Mouse (Mus musculus) T-helper 2 cell (primary cell): ENCODE measurements at regions not wholly inside any gene's neighbourhood (a gene's known extent, or its start where the extent isn't known, plus 50 kb on each side); places are given as distances from the start of the nearest gene placed in this dataset.

Source experiments
- in situ Hi-C: fragments of 300-600 bp; cut with MboI, MseI; formaldehyde crosslinking; loops from one replicate; pipeline ENCODE4 v1.15.1; 2025; ENCODE audit warnings: high pct_unique_total_duplicates

- in situ Hi-C loops = no loop called here
Observed at GRCm38 (mm10) chr4:26965831-26966230, 619.1 kb upstream of the Manea start.

DNA sequence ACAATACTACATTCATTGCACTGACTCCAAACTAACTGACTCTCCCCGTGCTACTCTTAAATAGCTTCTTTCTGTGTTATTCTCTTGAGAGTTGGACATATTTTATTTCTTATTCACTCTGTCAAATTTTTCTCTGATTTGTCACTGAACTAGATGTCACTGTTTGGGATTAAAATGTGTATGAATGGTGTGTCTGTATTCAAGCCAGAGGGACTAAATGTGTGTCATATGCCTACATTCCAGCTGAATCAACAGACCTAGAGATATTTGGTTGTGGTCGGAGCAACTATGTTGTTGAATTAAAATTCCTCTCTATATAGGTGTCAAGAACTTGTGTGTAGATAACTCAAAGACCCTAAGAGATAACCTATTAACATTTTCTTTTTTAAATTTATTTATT is 618.2 kb upstream of the Manea start:
- in situ Hi-C loops = no loop called here

GRCm38 (mm10) chr4:26944617-26945016 is 597.9 kb upstream of the Manea start:
- in situ Hi-C loops = loop anchor here (5.0 kb wide), 1 partner anchor 77 kb away; no protein-coding TSS in a partner anchor

- in situ Hi-C loops = no loop called here
Observed at GRCm38 (mm10) chr4:26933988-26934798, 587.5 kb upstream of the Manea start.

DNA sequence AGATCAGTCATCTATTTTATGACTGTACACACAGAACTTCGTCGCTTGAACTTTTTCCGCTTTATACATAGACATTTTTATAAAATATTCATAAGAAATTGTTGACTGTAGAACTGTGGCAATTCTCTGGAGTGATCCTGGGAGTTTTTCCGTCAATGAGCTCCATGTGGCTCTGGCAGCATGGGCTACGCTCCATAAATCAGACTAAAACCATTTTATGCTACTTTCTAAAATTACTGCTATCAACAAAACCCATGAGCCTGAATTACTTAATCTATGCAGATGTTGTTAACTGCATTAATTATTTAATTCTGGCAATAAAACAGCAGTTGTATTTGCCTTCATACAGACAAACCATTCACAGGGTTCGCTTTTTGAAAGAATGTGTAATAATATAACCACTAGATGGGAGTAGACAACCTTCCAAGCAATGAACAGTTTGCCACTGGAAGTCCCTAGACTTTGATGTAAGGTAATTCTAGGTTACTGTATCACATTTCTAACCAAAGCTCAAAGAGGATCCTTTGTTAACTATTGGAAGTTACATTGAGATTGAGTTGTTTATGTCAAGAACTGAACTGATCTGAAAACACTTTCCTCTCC is 583.3 kb upstream of the Manea start:
- in situ Hi-C loops = no loop called here

DNA sequence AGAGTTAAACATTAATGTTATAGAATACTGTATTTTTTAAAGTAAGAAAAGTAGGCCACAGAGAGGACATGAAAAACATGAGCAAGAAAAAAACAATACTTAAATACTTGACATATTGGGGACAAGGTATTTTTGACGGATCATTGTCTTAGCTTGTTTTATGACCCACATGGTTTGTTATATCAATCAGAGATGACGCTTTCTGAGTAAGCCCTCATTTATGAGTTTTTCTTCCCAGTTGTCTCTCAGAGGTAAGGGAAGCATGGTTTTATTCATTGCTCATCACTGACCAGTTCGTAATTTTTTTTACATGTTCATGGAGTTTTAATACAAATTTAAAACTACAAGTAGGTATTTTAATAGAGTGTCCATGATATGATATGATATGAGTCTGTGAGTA is 579.4 kb upstream of the Manea start:
- in situ Hi-C loops = no loop called here

DNA sequence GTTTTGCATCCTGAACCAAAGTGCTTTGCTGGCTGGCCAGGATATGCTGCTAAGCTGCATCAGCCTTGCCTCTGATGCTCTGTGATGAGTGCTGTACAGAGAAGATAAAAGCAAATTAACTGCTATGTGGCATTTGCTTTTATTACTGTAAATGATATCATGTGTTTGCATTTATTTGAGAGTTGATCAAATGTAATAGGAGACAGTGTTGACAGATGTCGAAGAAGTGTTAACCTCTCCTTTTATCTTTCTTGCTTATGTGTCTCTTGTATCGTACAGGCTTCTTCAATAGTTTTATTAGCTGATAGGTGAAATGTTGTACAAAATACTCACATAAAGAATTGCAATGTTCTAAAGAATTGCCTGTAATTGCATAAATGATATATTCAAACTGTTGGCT is 541.8 kb upstream of the Manea start:
- in situ Hi-C loops = no loop called here

- in situ Hi-C loops = no loop called here
Observed at GRCm38 (mm10) chr4:26879022-26879421, 532.3 kb upstream of the Manea start.

DNA sequence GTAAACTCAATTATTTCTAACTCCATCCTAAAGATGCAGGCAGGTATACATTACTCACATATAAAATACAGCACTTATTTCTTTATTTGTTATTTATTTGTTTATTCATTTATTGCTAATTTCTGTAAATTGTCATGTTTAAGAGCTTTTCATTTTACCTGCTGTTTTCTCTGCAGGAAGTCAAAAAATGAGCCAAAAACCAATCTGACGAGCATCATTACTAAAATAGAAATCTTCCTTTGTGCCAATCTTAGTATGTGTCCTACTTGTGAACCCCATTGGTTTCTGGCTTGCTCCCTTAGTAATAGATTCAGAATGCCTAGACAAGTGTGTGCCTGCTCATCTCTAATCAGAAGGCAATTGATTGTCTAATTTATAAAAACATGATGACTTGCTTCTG is 495.1 kb upstream of the Manea start:
- in situ Hi-C loops = no loop called here

- in situ Hi-C loops = no loop called here
Observed at GRCm38 (mm10) chr4:26800831-26801230, 454.1 kb upstream of the Manea start.

DNA sequence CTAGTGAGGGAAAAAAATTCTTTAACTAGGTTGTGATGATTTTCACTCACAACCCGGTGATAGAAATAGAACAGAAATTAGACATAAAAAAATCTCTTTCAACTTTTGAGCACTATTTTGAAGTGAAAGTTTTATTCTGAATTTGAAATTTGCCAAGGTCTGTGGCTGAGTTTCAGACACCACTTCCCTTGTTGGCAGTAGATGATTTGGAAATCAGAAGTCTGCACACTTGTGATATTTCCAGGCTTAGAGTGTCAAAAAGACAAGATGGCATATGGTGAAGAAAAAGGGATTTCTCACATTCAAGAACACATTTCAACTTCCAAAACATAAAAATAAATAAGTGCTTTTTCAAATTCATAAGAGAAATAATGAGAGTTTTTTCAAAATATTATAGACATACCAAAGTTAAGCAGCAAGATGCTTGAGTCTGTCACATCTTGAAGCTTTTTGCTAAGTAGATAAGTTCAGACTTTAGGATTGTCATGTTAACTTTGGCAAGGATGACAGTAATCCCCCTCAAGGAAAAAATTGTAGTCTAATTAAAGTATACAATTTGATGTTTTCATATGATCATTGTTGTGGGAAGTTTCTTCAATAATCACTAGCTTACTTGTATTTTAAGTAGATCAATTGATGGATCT is 446.6 kb upstream of the Manea start:
- in situ Hi-C loops = loop anchor here (10.0 kb wide), 1 partner anchor 241 kb away; no protein-coding TSS in a partner anchor

DNA sequence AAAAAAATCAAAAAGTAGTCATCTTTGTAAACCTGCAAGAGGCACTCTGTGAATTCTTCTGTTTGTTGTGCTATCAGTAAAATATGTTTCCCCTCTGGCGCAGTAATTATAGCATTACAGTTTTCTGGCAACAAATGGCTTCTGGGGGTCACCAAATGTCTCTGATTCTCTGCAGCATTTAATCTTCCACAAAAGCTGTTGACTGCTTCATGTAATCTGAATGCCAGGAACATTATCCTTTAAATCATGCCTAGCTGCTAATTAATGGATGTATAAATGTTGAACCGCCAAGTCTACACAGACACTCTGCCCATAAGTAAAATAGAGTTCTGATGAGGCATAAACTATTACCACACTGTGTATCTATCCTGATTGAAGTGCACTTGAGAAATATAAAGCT is 421.2 kb upstream of the Manea start:
- in situ Hi-C loops = no loop called here

DNA sequence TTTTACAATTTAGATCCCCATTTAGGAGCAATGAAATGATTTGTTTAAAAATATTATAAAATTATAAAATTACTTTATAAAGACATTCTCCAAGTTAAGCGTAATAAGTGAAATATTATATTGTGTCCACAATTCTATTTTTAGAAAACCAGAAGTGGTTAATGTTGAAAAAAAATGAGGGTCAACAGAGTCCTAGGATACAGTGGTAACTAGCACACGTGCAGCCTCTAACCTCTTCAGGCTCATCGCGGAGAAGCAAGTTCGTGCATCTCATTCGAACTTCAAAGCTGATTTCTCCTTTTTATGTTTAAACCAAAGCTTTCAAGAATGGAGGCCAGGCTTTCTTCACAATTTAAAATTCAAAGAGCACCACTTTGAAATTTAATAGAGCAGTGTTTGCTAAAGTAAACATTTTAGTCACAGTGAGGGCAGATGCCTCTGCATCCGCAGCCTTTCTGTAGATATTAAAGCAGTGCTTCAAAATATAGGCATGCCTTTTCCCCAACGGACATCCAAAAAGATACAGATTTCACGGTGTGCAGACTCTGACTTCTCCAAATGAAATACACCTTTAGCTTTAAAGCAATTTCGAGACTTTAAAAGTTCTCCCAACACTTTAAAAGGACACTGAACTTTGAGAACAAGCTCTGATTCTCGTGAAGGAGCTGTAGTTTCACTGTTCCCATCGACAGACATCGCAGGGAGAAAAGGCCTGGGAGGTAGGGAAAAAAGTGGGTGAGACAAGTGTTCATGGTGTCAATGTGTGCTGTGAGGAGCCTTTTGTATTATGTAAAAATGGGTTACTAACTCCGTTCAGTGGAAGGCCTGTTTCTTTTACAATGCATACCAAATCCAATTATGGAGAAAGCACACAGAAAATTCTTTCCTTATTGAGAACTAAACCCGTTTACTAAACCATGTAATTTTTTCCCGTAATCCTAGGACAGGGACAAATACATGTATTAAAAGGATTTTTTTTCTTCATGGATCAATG is 419.8 kb upstream of the Manea start:
- in situ Hi-C loops = no loop called here

GRCm38 (mm10) chr4:26740815-26741214 is 394.1 kb upstream of the Manea start:
- in situ Hi-C loops = loop anchor here (25.0 kb wide), 1 partner anchor 396 kb away; no protein-coding TSS in a partner anchor

- in situ Hi-C loops = loop anchor here (25.0 kb wide), 1 partner anchor 401 kb away; no protein-coding TSS in a partner anchor
Observed at GRCm38 (mm10) chr4:26736381-26736780, 389.7 kb upstream of the Manea start.

DNA sequence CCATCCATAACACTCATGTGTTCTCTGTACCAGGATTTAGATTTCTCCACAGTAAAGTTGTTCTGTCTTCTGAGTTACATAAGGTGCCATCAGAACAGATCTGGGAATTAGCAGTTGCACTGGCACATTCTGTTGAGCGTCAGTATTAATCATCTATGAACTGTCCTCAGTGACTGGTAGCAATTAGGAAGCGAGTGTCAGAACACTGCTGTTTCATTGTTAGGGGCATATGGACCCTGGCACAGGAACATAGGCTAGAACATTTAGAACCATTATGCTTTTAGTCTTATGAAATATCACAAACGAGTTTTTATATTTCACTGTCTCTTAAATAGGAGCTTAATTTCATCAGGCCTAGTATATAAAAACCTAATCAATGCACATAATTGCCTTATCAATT is 367.7 kb upstream of the Manea start:
- in situ Hi-C loops = no loop called here

DNA sequence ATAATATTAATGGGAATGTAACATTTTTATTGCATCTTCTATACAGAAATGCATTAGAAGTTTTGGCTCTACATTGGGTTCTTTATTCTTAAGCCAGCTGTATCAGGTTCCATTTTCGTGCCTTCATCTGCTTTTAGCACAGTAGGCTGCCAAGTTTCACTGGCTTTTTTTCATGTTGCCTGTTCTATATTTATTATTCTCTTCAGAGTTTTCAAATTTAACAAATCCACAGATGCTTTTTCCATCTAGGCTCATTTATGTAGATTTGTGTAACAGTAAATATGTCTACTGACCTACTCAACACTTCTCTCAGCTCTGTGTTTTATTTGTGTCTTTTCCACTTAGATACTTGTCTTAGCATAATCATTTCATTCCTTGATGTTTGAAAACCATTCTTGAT is 363.3 kb upstream of the Manea start:
- in situ Hi-C loops = no loop called here

DNA sequence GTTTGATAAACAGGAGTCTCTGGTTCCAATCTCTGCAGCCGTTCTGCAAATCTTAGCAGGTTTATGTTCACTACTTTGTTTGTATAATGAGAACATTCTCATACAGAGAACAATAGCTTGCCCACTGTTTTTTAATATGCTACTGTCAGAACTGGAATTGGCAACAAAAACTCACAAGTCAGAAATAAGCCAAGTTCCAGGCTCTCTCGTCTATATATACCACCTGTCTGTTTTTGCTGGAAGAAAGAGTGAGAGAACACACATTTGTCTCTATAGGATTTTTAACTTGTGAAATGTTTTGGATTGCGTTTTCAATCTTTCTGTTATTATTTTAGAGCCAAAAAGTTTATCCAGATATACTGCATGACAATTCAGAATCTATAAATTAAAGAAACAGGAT is 349.3 kb upstream of the Manea start:
- in situ Hi-C loops = no loop called here
